Mouse (Mus musculus) E14TG2a.4 (cell line): Measurements from ENCODE around the gene Prrx2.

Source experiments
- CTCF ChIP-seq: conservative IDR thresholded peaks from 2 replicates; pipeline ENCODE4 v1.5.1; 2014; ENCODE audit warnings: low read length
- NANOG ChIP-seq: IDR thresholded peaks from 2 replicates; pipeline ENCODE4 v1.6.1; 2014; ENCODE audit warnings: borderline replicate concordance, low read length, mixed read lengths
- POU5F1 ChIP-seq: IDR thresholded peaks from 2 replicates; pipeline ENCODE4 v1.6.1; 2014; ENCODE audit warnings: low read length, borderline replicate concordance

DNA sequence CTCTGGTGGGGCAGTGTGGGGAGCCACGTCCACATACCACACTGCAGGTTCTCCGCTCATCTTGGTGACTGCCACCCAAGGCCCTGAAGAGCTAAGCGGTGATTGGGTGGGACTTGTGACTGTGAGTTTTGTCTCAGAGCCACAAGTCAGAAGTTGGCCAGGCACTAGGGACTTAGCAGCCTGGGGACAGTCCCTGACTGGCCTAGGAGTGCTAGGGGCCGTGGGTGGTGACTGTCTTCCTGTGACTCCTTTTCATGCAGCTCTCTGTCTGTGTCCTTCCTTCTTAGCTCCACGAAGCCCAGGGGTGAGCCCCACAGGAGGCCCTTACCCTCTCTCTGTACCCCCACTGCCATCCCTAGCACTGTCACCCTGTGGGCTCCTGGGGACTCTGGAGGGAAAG is 14.9 kb upstream of the Prrx2 start:
- TF ChIP-seq CTCF, result no peak
- TF ChIP-seq NANOG, result no peak
- TF ChIP-seq POU5F1, result no peak
